Mouse (Mus musculus) myocyte (in vitro differentiated cells): ENCODE measurements at regions not wholly inside any gene's neighbourhood (a gene's known extent, or its start where the extent isn't known, plus 50 kb on each side); places are given as distances from the start of the nearest gene placed in this dataset.

Experiments
- H3K27me3 ChIP-seq: one replicate; pipeline ENCODE4 v1.6.1; 2011; ENCODE audit not compliant: control insufficient read depth, insufficient read depth, insufficient read length
- H3K36me3 ChIP-seq: one replicate; pipeline ENCODE4 v1.6.1; 2011; ENCODE audit not compliant: control insufficient read depth, insufficient read depth
- H3K4me2 ChIP-seq: one replicate; pipeline ENCODE4 v1.6.1; 2011; ENCODE audit warnings: low read depth, control low read depth
- H3K4me3 ChIP-seq: one replicate; pipeline ENCODE4 v1.5.1; 2011; ENCODE audit warnings: mild to moderate bottlenecking, control low read depth, moderate library complexity
- H3K79me2 ChIP-seq: one replicate; pipeline ENCODE4 v1.6.1; 2011; ENCODE audit not compliant: control insufficient read depth, insufficient read depth
- H3ac ChIP-seq: one replicate; pipeline ENCODE4 v1.6.1; 2011; ENCODE audit not compliant: control insufficient read depth, insufficient read length
- CEBPB ChIP-seq: IDR thresholded peaks from 2 replicates; pipeline ENCODE4 v1.6.1; 2011; ENCODE audit warnings: mild to moderate bottlenecking, moderate library complexity; ENCODE audit not compliant: poor library complexity, insufficient read depth, severe bottlenecking
- E2F4 ChIP-seq: IDR thresholded peaks from one replicate; pipeline ENCODE4 v1.6.1; 2011; ENCODE audit warnings: mild to moderate bottlenecking, control low read depth, moderate library complexity; ENCODE audit not compliant: insufficient read depth
- MAX ChIP-seq: IDR thresholded peaks from one replicate; pipeline ENCODE4 v1.6.1; 2011; ENCODE audit warnings: low read depth, mild to moderate bottlenecking, control low read depth
- MYOD1 ChIP-seq, 3 experiments: IDR thresholded peaks; one replicate each; pipeline ENCODE4 v1.6.1; 2011; ENCODE audit warnings: control low read depth in 2 of 3, low read depth in 2 of 3, mild to moderate bottlenecking in 2 of 3, moderate library complexity in 1 of 3; ENCODE audit not compliant: insufficient read length in 2 of 3, control insufficient read depth in 1 of 3
- MYOG ChIP-seq, 3 experiments: IDR thresholded peaks; one replicate each; pipeline ENCODE4 v1.6.1; 2011; ENCODE audit warnings: control low read depth in 2 of 3, low read depth in 2 of 3, mild to moderate bottlenecking in 2 of 3; ENCODE audit not compliant: insufficient read length in 2 of 3, control insufficient read depth in 1 of 3, insufficient read depth in 1 of 3
- POLR2A ChIP-seq: IDR thresholded peaks from one replicate; pipeline ENCODE4 v1.6.1; 2011; ENCODE audit warnings: low read depth, mild to moderate bottlenecking, control low read depth, moderate library complexity; ENCODE audit not compliant: insufficient read length
- POLR2AphosphoS2 ChIP-seq: IDR thresholded peaks from one replicate; pipeline ENCODE4 v1.6.1; 2011; ENCODE audit warnings: low read depth, control low read depth; ENCODE audit not compliant: insufficient read length
- REST ChIP-seq: IDR thresholded peaks from one replicate; pipeline ENCODE4 v1.6.1; 2011; ENCODE audit warnings: mild to moderate bottlenecking, control low read depth, moderate library complexity; ENCODE audit not compliant: insufficient read depth, insufficient read length
- SRF ChIP-seq: IDR thresholded peaks from one replicate; pipeline ENCODE4 v1.6.1; 2011; ENCODE audit warnings: low read depth; ENCODE audit not compliant: control insufficient read depth, insufficient read length
- TCF12 ChIP-seq: IDR thresholded peaks from one replicate; pipeline ENCODE4 v1.6.1; 2011; ENCODE audit warnings: mild to moderate bottlenecking, control low read depth; ENCODE audit not compliant: poor library complexity, insufficient read depth, severe bottlenecking
- TCF3 ChIP-seq: IDR thresholded peaks from one replicate; pipeline ENCODE4 v1.6.1; 2011; ENCODE audit warnings: low read depth, control low read depth; ENCODE audit not compliant: insufficient read length
- USF1 ChIP-seq: IDR thresholded peaks from one replicate; pipeline ENCODE4 v1.6.1; 2011; ENCODE audit warnings: low read depth, mild to moderate bottlenecking, control low read depth, moderate library complexity

- H3K4me3 ChIP-seq = peak overlapping the region; percentile 40
Measured at GRCm38 (mm10) chrX:68497886-68498285, 180.5 kb upstream of the Fmr1 start.

GRCm38 (mm10) chrX:68502938-68503337, 175.4 kb upstream of the Fmr1 start:
- no peak overlapping the region for H3K4me2 ChIP-seq
- TF ChIP-seq MYOG (IDR thresholded peaks at IDR 0.05; ENCODE audit: control insufficient read depth in 1 of 3, insufficient read depth in 1 of 3, insufficient read length in 2 of 3, low read depth in 2 of 3) (no peak), SRF (no peak), POLR2A (no peak), MYOD1 (IDR thresholded peaks at IDR 0.05; ENCODE audit: control insufficient read depth in 1 of 3, insufficient read length in 2 of 3, low read depth in 2 of 3) (no peak), MAX (no peak), TCF3 (no peak), E2F4 (no peak), CEBPB (no peak)
- H3ac ChIP-seq = no peak overlapping the region
- no peaks in the 10 kb centered on the region for H3K27me3 ChIP-seq
- peaks cover 79% of the 10 kb centered on the region for H3K79me2 ChIP-seq
- no peak overlapping the region for H3K4me3 ChIP-seq
- H3K36me3 ChIP-seq = peaks cover 60% of the 10 kb centered on the region

More at GRCm38 (mm10) chrX:68497886-68498285, 180.5 kb upstream of the Fmr1 start:
- H3K79me2 ChIP-seq = peaks cover 72% of the 10 kb centered on the region
- no peaks in the 10 kb centered on the region for H3K27me3 ChIP-seq
- H3K36me3 ChIP-seq = peaks cover 43% of the 10 kb centered on the region
- H3K4me2 ChIP-seq = peak overlapping the region; percentile 80
- no peak overlapping the region for H3ac ChIP-seq
- TF ChIP-seq TCF12 (no peak), MYOG (IDR thresholded peaks at IDR 0.05; ENCODE audit: control insufficient read depth in 1 of 3, insufficient read depth in 1 of 3, insufficient read length in 2 of 3, low read depth in 2 of 3) (no peak), E2F4 (no peak), POLR2A (no peak), MAX (no peak), POLR2AphosphoS2 (no peak), SRF (no peak), REST (no peak)

GRCm38 (mm10) chrX:68507664-68508063, 170.7 kb upstream of the Fmr1 start:
- no peak for TF ChIP-seq E2F4
- TF ChIP-seq MYOD1 (IDR thresholded peaks at IDR 0.05; ENCODE audit: control insufficient read depth in 1 of 3, insufficient read length in 2 of 3, low read depth in 2 of 3) = peak; percentile 28 to 53 (median 52)
- TF ChIP-seq TCF12 = peak; percentile 10
- peak in 1 of 3 experiments; percentile 35 for TF ChIP-seq MYOG (IDR thresholded peaks at IDR 0.05; ENCODE audit: control insufficient read depth in 1 of 3, insufficient read depth in 1 of 3, insufficient read length in 2 of 3, low read depth in 2 of 3)
- TF ChIP-seq CEBPB = peak; percentile 73
- peaks cover 65% of the 10 kb centered on the region for H3K79me2 ChIP-seq
- H3K4me3 ChIP-seq = no peak overlapping the region
- H3K36me3 ChIP-seq = peaks cover 48% of the 10 kb centered on the region
- no peaks in the 10 kb centered on the region for H3K27me3 ChIP-seq
- peak overlapping the region; percentile 8 for H3K4me2 ChIP-seq
- H3ac ChIP-seq = no peak overlapping the region

GRCm38 (mm10) chrX:68512213-68512766, 166.1 kb upstream of the Fmr1 start:
- Histone ChIP-seq H3K27me3 (no peaks in the 10 kb centered on the region), H3K79me2 (peaks cover 39% of the 10 kb centered on the region), H3K36me3 (peaks cover 54% of the 10 kb centered on the region), H3K4me2 (no peak overlapping the region), H3K4me3 (no peak overlapping the region), H3ac (no peak overlapping the region)
- TF ChIP-seq CEBPB = no peak
- no peak for TF ChIP-seq MYOD1 (IDR thresholded peaks at IDR 0.05; ENCODE audit: control insufficient read depth in 1 of 3, insufficient read length in 2 of 3, low read depth in 2 of 3)
- TF ChIP-seq POLR2A = no peak
- no peak for TF ChIP-seq POLR2AphosphoS2
- no peak for TF ChIP-seq REST
- no peak for TF ChIP-seq MAX
- no peak for TF ChIP-seq TCF12
- TF ChIP-seq MYOG (IDR thresholded peaks at IDR 0.05; ENCODE audit: control insufficient read depth in 1 of 3, insufficient read depth in 1 of 3, insufficient read length in 2 of 3, low read depth in 2 of 3) = no peak
- no peak for TF ChIP-seq USF1
- no peak for TF ChIP-seq TCF3

GRCm38 (mm10) chrX:68546561-68546960, 131.8 kb upstream of the Fmr1 start:
- Histone ChIP-seq H3ac (no peak overlapping the region), H3K4me3 (no peak overlapping the region), H3K27me3 (no peaks in the 10 kb centered on the region), H3K79me2 (no peaks in the 10 kb centered on the region), H3K4me2 (no peak overlapping the region), H3K36me3 (peaks cover 9% of the 10 kb centered on the region)
- TF ChIP-seq CEBPB (peak; percentile 67), MAX (no peak)
